Mouse (Mus musculus) lung, embryonic 15.5 days (tissue): ENCODE data around the gene Cntn4. TPM values are rescaled to one million over a fixed set of nuclear protein-coding genes. Genes with fewer than 3 reads are reported as not detected.
A peak's percentile ranks its signal among the peaks of the same experiment; 100 is the strongest.

Source experiments
- ATAC-seq: fragments of 200-750 bp; cut with Nextera tagmentation; 2 replicates; pipeline ENCODE4 v1.8.0; 2017; ENCODE audit warnings: moderate number of reproducible peaks, borderline replicate concordance; ENCODE audit not compliant: low FRiP score, low TSS enrichment; ENCODE audit errors: extremely low read depth
- H3K27ac ChIP-seq: fragments of 300-500 bp; sonication (generic); 2 replicates; pipeline ENCODE4 v1.5.1; 2015; ENCODE audit warnings: moderate library complexity, mild to moderate bottlenecking, inconsistent platforms
- H3K27me3 ChIP-seq: fragments of 300-500 bp; sonication (generic); 2 replicates; pipeline ENCODE4 v1.6.1; 2015; ENCODE audit warnings: inconsistent platforms
- H3K36me3 ChIP-seq: fragments of 300-500 bp; sonication (generic); 2 replicates; pipeline ENCODE4 v1.6.1; 2015; ENCODE audit warnings: inconsistent platforms
- H3K4me1 ChIP-seq: fragments of 300-500 bp; sonication (generic); 2 replicates; pipeline ENCODE4 v1.6.1; 2015; ENCODE audit warnings: inconsistent platforms
- H3K4me2 ChIP-seq: fragments of 300-500 bp; sonication (generic); 2 replicates; pipeline ENCODE4 v1.6.1; 2015; ENCODE audit warnings: inconsistent platforms, mild to moderate bottlenecking, moderate library complexity
- H3K4me3 ChIP-seq: fragments of 300-500 bp; sonication (generic); 2 replicates; pipeline ENCODE4 v1.5.1; 2015; ENCODE audit warnings: mild to moderate bottlenecking, inconsistent platforms
- H3K9ac ChIP-seq: fragments of 300-500 bp; sonication (generic); 2 replicates; pipeline ENCODE4 v1.6.1; 2015; ENCODE audit warnings: inconsistent platforms
- H3K9me3 ChIP-seq: fragments of 300-500 bp; sonication (generic); 2 replicates; pipeline ENCODE4 v1.6.1; 2016; ENCODE audit warnings: inconsistent platforms
- WGBS: fragments of 180-500 bp; shearing (Covaris S2); methylation state at CpG from one replicate; pipeline ENCODE4 v1.1.7; 2015; 5-methylcytosine and 5-hydroxymethylcytosine counted together
- polyA plus RNA-seq: library from polyadenylated mRNA; unstranded; fragments of >200 nt; fragmentation: Nextera tagmentation; extraction: Ambion mirVana; gene quantifications from 2 replicates; pipeline ENCODE4 v1.2.1, GENCODE M21; 2015

The Cntn4 gene
- polyA plus RNA-seq, 1 experiment from 2014 or later, result 1.7 TPM

GRCm38 (mm10) chr6:106265487-106265886 is 588.0 kb downstream of the Cntn4 start:
- Histone ChIP-seq H3K9me3 (no peaks in the 10 kb centered on the region), H3K4me2 (no peak overlapping the region), H3K4me1 (no peaks in the 10 kb centered on the region), H3K36me3 (no peaks in the 10 kb centered on the region), H3K27ac (no peak overlapping the region), H3K9ac (no peak overlapping the region), H3K4me3 (no peak overlapping the region), H3K27me3 (no peaks in the 10 kb centered on the region)
- 70% methylated on average over 3 of the region's 3 CpGs for WGBS
- ATAC-seq, result no peak

GRCm38 (mm10) chr6:106266304-106266703 is 588.8 kb downstream of the Cntn4 start:
- ATAC-seq, result no peak
- Histone ChIP-seq H3K9ac (no peak overlapping the region), H3K4me2 (no peak overlapping the region), H3K36me3 (no peaks in the 10 kb centered on the region), H3K27ac (no peak overlapping the region), H3K9me3 (no peaks in the 10 kb centered on the region), H3K4me1 (no peaks in the 10 kb centered on the region), H3K4me3 (no peak overlapping the region), H3K27me3 (no peaks in the 10 kb centered on the region)
- WGBS, result 81% methylated on average over 2 of the region's 2 CpGs

GRCm38 (mm10) chr6:106268723-106269122 is 591.3 kb downstream of the Cntn4 start:
- H3K36me3 ChIP-seq, result no peaks in the 10 kb centered on the region
- no peaks in the 10 kb centered on the region for H3K9me3 ChIP-seq
- ATAC-seq, result no peak
- no peak overlapping the region for H3K9ac ChIP-seq
- H3K4me1 ChIP-seq, result no peaks in the 10 kb centered on the region
- no peaks in the 10 kb centered on the region for H3K27me3 ChIP-seq
- H3K27ac ChIP-seq, result no peak overlapping the region
- WGBS, result 73% methylated on average over 4 of the region's 4 CpGs
- H3K4me2 ChIP-seq, result no peak overlapping the region
- no peak overlapping the region for H3K4me3 ChIP-seq

GRCm38 (mm10) chr6:106277139-106277538 is 599.7 kb downstream of the Cntn4 start:
- Histone ChIP-seq H3K27ac (no peak overlapping the region), H3K27me3 (no peaks in the 10 kb centered on the region), H3K36me3 (no peaks in the 10 kb centered on the region), H3K4me1 (no peaks in the 10 kb centered on the region), H3K4me3 (no peak overlapping the region), H3K4me2 (no peak overlapping the region), H3K9ac (no peak overlapping the region), H3K9me3 (no peaks in the 10 kb centered on the region)
- 53% methylated on average over 2 of the region's 2 CpGs for WGBS
- no peak for ATAC-seq

- no peak for ATAC-seq
- H3K27me3 ChIP-seq, result no peaks in the 10 kb centered on the region
- H3K4me2 ChIP-seq, result no peak overlapping the region
- no peak overlapping the region for H3K27ac ChIP-seq
- H3K4me3 ChIP-seq, result no peak overlapping the region
- H3K4me1 ChIP-seq, result no peaks in the 10 kb centered on the region
- no peak overlapping the region for H3K9ac ChIP-seq
- no peaks in the 10 kb centered on the region for H3K36me3 ChIP-seq
- H3K9me3 ChIP-seq, result no peaks in the 10 kb centered on the region
- 90% methylated on average over 6 of the region's 6 CpGs for WGBS
Measured at GRCm38 (mm10) chr6:106281621-106282020, 604.2 kb downstream of the Cntn4 start.

- Histone ChIP-seq H3K9ac (no peak overlapping the region), H3K27me3 (no peaks in the 10 kb centered on the region), H3K36me3 (no peaks in the 10 kb centered on the region), H3K4me1 (no peaks in the 10 kb centered on the region), H3K9me3 (no peaks in the 10 kb centered on the region), H3K27ac (no peak overlapping the region), H3K4me2 (no peak overlapping the region), H3K4me3 (no peak overlapping the region)
- ATAC-seq, result no peak
- WGBS, result 24% methylated on average over 1 of the region's 1 CpGs
Measured at GRCm38 (mm10) chr6:106283815-106284214, 606.4 kb downstream of the Cntn4 start.

GRCm38 (mm10) chr6:106299451-106299850 is 622.0 kb downstream of the Cntn4 start:
- 0 out of 2 replicates have a peak, but pooled peaks cover 3% of the 10 kb centered on the region for H3K4me1 ChIP-seq

GRCm38 (mm10) chr6:106300179-106300578 is 622.7 kb downstream of the Cntn4 start:
- Histone ChIP-seq H3K4me1 (0 out of 2 replicates have a peak, but pooled peaks cover 3% of the 10 kb centered on the region), H3K36me3 (no peaks in the 10 kb centered on the region), H3K4me3 (no peak overlapping the region), H3K9me3 (no peaks in the 10 kb centered on the region), H3K27ac (no peak overlapping the region), H3K9ac (no peak overlapping the region), H3K27me3 (no peaks in the 10 kb centered on the region), H3K4me2 (no peak overlapping the region)
- ATAC-seq, result no peak
- WGBS, result 58% methylated on average over 3 of the region's 3 CpGs

More at GRCm38 (mm10) chr6:106299451-106299850, 622.0 kb downstream of the Cntn4 start:
- Histone ChIP-seq H3K27ac (no peak overlapping the region), H3K4me3 (no peak overlapping the region), H3K9ac (no peak overlapping the region), H3K4me2 (no peak overlapping the region), H3K36me3 (no peaks in the 10 kb centered on the region), H3K9me3 (no peaks in the 10 kb centered on the region), H3K27me3 (no peaks in the 10 kb centered on the region)
- no peak for ATAC-seq
- 59% methylated on average over 1 of the region's 1 CpGs for WGBS

GRCm38 (mm10) chr6:106302435-106302834 is 625.0 kb downstream of the Cntn4 start:
- no peak overlapping the region for H3K4me2 ChIP-seq
- no peaks in the 10 kb centered on the region for H3K27me3 ChIP-seq
- H3K36me3 ChIP-seq, result no peaks in the 10 kb centered on the region
- no peak overlapping the region for H3K9ac ChIP-seq
- 36% methylated on average over 4 of the region's 4 CpGs for WGBS
- H3K4me3 ChIP-seq, result no peak overlapping the region
- ATAC-seq, result no peak
- no peak overlapping the region for H3K27ac ChIP-seq
- H3K4me1 ChIP-seq, result 0 out of 2 replicates have a peak, but pooled peaks cover 3% of the 10 kb centered on the region
- no peaks in the 10 kb centered on the region for H3K9me3 ChIP-seq

GRCm38 (mm10) chr6:106328987-106329386 is 651.5 kb downstream of the Cntn4 start:
- no peaks in the 10 kb centered on the region for H3K36me3 ChIP-seq

GRCm38 (mm10) chr6:106329636-106330035 is 652.2 kb downstream of the Cntn4 start:
- Histone ChIP-seq H3K4me2 (no peak overlapping the region), H3K27me3 (no peaks in the 10 kb centered on the region), H3K36me3 (no peaks in the 10 kb centered on the region), H3K4me1 (no peaks in the 10 kb centered on the region), H3K27ac (no peak overlapping the region), H3K9ac (no peak overlapping the region), H3K9me3 (no peaks in the 10 kb centered on the region), H3K4me3 (no peak overlapping the region)
- ATAC-seq, result no peak
- 70% methylated on average over 1 of the region's 1 CpGs for WGBS

More at GRCm38 (mm10) chr6:106328987-106329386, 651.5 kb downstream of the Cntn4 start:
- H3K27me3 ChIP-seq, result no peaks in the 10 kb centered on the region
- 32% methylated on average over 1 of the region's 1 CpGs for WGBS
- H3K27ac ChIP-seq, result no peak overlapping the region
- ATAC-seq, result no peak
- H3K9me3 ChIP-seq, result no peaks in the 10 kb centered on the region
- H3K4me1 ChIP-seq, result no peaks in the 10 kb centered on the region
- H3K4me2 ChIP-seq, result no peak overlapping the region
- no peak overlapping the region for H3K4me3 ChIP-seq
- H3K9ac ChIP-seq, result no peak overlapping the region

GRCm38 (mm10) chr6:106332466-106332865 is 655.0 kb downstream of the Cntn4 start:
- Histone ChIP-seq H3K9me3 (no peaks in the 10 kb centered on the region), H3K4me2 (no peak overlapping the region), H3K36me3 (no peaks in the 10 kb centered on the region), H3K4me3 (no peak overlapping the region), H3K9ac (no peak overlapping the region), H3K27ac (no peak overlapping the region), H3K4me1 (no peaks in the 10 kb centered on the region), H3K27me3 (no peaks in the 10 kb centered on the region)
- no peak for ATAC-seq
- 82% methylated on average over 3 of the region's 3 CpGs for WGBS

- H3K27ac ChIP-seq, result no peak overlapping the region
Measured at GRCm38 (mm10) chr6:106332933-106333332, 655.5 kb downstream of the Cntn4 start.

More at GRCm38 (mm10) chr6:106332933-106333332, 655.5 kb downstream of the Cntn4 start:
- H3K36me3 ChIP-seq, result no peaks in the 10 kb centered on the region
- H3K4me3 ChIP-seq, result no peak overlapping the region
- no peak overlapping the region for H3K9ac ChIP-seq
- H3K4me1 ChIP-seq, result no peaks in the 10 kb centered on the region
- H3K9me3 ChIP-seq, result no peaks in the 10 kb centered on the region
- WGBS, result 44% methylated on average over 1 of the region's 1 CpGs
- no peaks in the 10 kb centered on the region for H3K27me3 ChIP-seq
- ATAC-seq, result peak; percentile 35; the same call in 1 of the 2 replicates
- no peak overlapping the region for H3K4me2 ChIP-seq
